Mouse (Mus musculus) heart, adult 2 months (tissue): Measurements from ENCODE around the gene Fzd7. TPM values are rescaled to one million over a fixed set of nuclear protein-coding genes. Genes with fewer than 3 reads are reported as not detected.

Experiments
- DNase-seq, 2 experiments: peaks; one replicate each; pipeline ENCODE4 v3.0.0; 2021
- H3K27ac ChIP-seq: fragments of 200-600 bp; 2 replicates; pipeline ENCODE4 v1.8.1; 2022
- H3K27me3 ChIP-seq: fragments of 200-500 bp; 2 replicates; pipeline ENCODE4 v1.6.1; 2012; ENCODE audit warnings: mild to moderate bottlenecking, low read length, inconsistent platforms, mixed read lengths; ENCODE audit not compliant: control insufficient read depth, insufficient read depth
- H3K36me3 ChIP-seq: fragments of 200-500 bp; 2 replicates; pipeline ENCODE4 v1.6.1; 2012; ENCODE audit warnings: low read length, inconsistent platforms; ENCODE audit not compliant: control insufficient read depth, insufficient read depth
- H3K4me1 ChIP-seq: fragments of 200-500 bp; 2 replicates; pipeline ENCODE4 v1.6.1; 2011; ENCODE audit warnings: low read length; ENCODE audit not compliant: control insufficient read depth, insufficient read depth
- H3K4me3 ChIP-seq: fragments of 200-600 bp; 2 replicates; pipeline ENCODE4 v1.8.1; 2022
- H3K79me2 ChIP-seq: fragments of 200-500 bp; replicated peaks from 2 replicates; pipeline ENCODE4 v1.6.1; 2012; ENCODE audit warnings: mild to moderate bottlenecking, inconsistent platforms, low read length, moderate library complexity, mixed read lengths; ENCODE audit not compliant: control insufficient read depth, insufficient read depth
- H3K9ac ChIP-seq: fragments of 200-500 bp; 2 replicates; pipeline ENCODE4 v1.6.1; 2012; ENCODE audit warnings: low read depth, mild to moderate bottlenecking, control low read depth, inconsistent platforms, low read length, mixed read lengths
- CTCF ChIP-seq: fragments of 200-600 bp; IDR thresholded peaks from 2 replicates; pipeline ENCODE4 v1.8.1; 2022; ENCODE audit warnings: antibody characterized with exemption, mild to moderate bottlenecking, moderate library complexity
- EP300 ChIP-seq: fragments of 200-500 bp; IDR thresholded peaks from 2 replicates; pipeline ENCODE4 v1.6.1; 2011; ENCODE audit warnings: low read depth, low read length, control low read depth; ENCODE audit not compliant: insufficient read depth
- POLR2A ChIP-seq: fragments of 200-500 bp; IDR thresholded peaks from 2 replicates; pipeline ENCODE4 v1.6.1; 2011; ENCODE audit warnings: mild to moderate bottlenecking, low read depth, low read length, control low read depth; ENCODE audit not compliant: insufficient read depth
- WGBS: fragments of 180-500 bp; shearing (Covaris S2); methylation state at CpG from one replicate; pipeline ENCODE4 v1.1.7; 2018; 5-methylcytosine and 5-hydroxymethylcytosine counted together
- intact Hi-C: fragments of 180-260 bp; cut with DNase I; formaldehyde crosslinking; loops from one replicate; pipeline ENCODE4 v1.15.1; 2025
- polyA plus RNA-seq: library from polyadenylated mRNA; depleted of rRNA; stranded (reverse); fragments of >200 nt; gene quantifications from 2 replicates; pipeline ENCODE4 v1.2.3, GENCODE M21; 2012
- total RNA-seq, 2 experiments: library from RNA; stranded (reverse); gene quantifications; 2 replicates each; pipeline ENCODE4 v1.2.3; 2021

The Fzd7 gene
- total and polyA plus RNA-seq, 3 experiments = 5.3 to 7.0 (median 5.8) TPM

DNA sequence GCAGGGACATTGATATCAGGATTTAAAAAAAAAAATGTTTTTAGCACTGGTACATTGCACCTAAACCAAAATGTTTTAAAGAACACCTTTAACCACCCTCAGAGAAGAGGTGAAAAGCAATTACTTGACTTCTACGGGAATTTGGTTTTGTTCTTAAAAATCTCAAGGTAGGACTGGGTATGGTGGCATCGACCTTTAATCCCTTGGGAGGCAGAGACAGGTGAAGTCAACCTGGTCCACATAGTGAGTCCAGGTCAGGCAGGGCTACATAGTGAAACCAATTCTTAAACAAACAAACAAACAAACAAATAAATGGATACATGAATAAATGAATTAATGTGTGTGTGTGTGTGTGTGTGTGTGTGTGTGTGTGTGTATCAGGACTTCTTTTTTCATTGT, 22.1 kb downstream of the Fzd7 start:
- Histone ChIP-seq H3K79me2 (no peaks in the 10 kb centered on the region), H3K9ac (no peak overlapping the region), H3K4me3 (no peak overlapping the region), H3K36me3 (no peaks in the 10 kb centered on the region), H3K27ac (no peak overlapping the region), H3K27me3 (no peaks in the 10 kb centered on the region), H3K4me1 (no peaks in the 10 kb centered on the region)
- intact Hi-C loops = no loop called here
- no peak for TF ChIP-seq EP300
- no peak for TF ChIP-seq CTCF
- no peak for DNase-seq
- WGBS = 81% methylated on average over 2 of the region's 2 CpGs

DNA sequence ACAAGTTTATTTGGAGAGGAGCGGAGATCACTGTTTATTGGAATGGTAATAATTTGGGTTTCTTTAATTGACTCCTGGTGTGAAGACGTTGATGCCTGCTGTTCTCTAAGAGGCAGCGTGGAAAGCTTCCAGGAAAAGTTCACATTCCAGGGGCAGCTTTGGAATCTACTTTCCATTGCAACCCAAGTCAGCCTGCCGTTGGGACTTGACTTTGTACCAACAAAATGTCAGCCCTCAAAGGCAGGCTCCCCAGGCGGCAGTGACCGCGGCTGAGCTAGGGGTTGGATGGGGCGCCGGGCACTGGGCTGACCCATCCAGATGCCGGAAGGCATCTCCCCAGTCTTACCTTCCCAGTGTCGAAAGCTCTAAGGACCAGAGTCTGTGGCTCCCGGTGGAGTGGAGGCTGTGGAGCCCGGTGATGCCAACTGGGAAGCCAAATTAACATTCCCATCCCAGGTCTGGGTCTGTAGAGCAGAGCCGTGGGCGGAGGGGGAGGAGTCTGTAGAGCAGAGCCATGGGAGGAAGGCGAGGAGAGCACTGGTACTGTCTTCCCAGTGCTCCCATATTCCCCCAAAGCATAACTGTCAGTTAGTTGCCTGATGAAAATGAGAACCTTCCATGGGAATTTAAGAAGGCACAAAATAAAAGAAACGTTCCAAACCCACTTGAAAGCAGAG, 26.4 kb downstream of the Fzd7 start:
- peak; percentile 20 to 33 for DNase-seq
- no peak overlapping the region for H3K9ac ChIP-seq
- no peaks in the 10 kb centered on the region for H3K27me3 ChIP-seq
- intact Hi-C loops = no loop called here
- 32% methylated on average over 17 of the region's 17 CpGs for WGBS
- no peak overlapping the region for H3K4me3 ChIP-seq
- TF ChIP-seq CTCF (no peak), POLR2A (no peak), EP300 (no peak)
- no peaks in the 10 kb centered on the region for H3K36me3 ChIP-seq
- no peak overlapping the region for H3K27ac ChIP-seq
- no peaks in the 10 kb centered on the region for H3K4me1 ChIP-seq
- no peaks in the 10 kb centered on the region for H3K79me2 ChIP-seq

GRCm38 (mm10) chr1:59511566-59512270, 29.5 kb downstream of the Fzd7 start:
- no peak overlapping the region for H3K27ac ChIP-seq
- H3K4me3 ChIP-seq = no peak overlapping the region
- peaks cover 5% of the 10 kb centered on the region for H3K4me1 ChIP-seq
- intact Hi-C loops = no loop called here
- no peak overlapping the region for H3K9ac ChIP-seq
- H3K79me2 ChIP-seq = no peaks in the 10 kb centered on the region
- TF ChIP-seq EP300 (no peak), CTCF (no peak), POLR2A (no peak)
- no peaks in the 10 kb centered on the region for H3K27me3 ChIP-seq
- WGBS = 73% methylated on average over 9 of the region's 9 CpGs
- no peak for DNase-seq
- no peaks in the 10 kb centered on the region for H3K36me3 ChIP-seq

GRCm38 (mm10) chr1:59516026-59516917, 34.0 kb downstream of the Fzd7 start, which contains the start of gene Gm973:
Gene Gm973 (plus strand): TSS chr1:59516264.
- Histone ChIP-seq H3K79me2 (no peaks in the 10 kb centered on the region), H3K4me1 (peaks cover 6% of the 10 kb centered on the region), H3K4me3 (peak within 1 kb of the TSS; percentile 26; the same call in 1 of the 2 replicates), H3K27me3 (no peaks in the 10 kb centered on the region), H3K9ac (no peak within 1 kb of the TSS), H3K36me3 (no peaks in the 10 kb centered on the region), H3K27ac (peak within 1 kb of the TSS; percentile 12; the same call in 1 of the 2 replicates)
- intact Hi-C loops = no loop called here
- TF ChIP-seq CTCF = no peak
- no peak for TF ChIP-seq EP300
- no peak for TF ChIP-seq POLR2A
- peak; percentile 53 to 64 for DNase-seq
- 15% methylated on average over 25 of the region's 25 CpGs for WGBS

DNA sequence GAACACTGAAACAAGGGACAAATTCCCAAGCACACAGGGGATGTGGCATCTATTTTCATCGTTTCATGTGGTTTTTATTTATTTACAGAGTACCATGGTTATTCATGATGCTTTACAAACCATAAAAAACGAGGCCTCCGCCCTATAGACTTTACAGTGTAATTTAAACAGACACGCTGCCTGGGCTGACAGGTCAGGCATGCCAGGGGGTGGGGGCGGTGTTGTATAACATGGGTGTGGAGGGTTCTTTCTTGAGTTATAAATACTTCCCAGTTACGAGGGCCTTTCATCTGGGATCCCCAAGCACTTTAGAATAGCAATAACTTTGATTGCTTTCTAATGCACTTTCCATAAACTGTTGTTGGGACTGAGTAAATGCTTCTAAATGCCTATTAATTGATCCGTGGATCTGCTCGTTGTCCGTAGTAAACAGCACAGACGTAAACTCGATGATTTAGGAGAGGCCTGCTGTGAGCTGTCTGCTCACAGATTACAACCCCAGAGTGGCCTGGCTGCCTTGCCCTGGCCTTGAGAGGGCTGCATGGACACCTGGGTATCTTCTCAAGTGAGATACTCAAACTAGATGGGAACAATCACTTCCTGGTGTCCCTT, 38.1 kb downstream of the Fzd7 start:
- peaks cover 5% of the 10 kb centered on the region for H3K4me1 ChIP-seq
- no peak overlapping the region for H3K9ac ChIP-seq
- no peaks in the 10 kb centered on the region for H3K36me3 ChIP-seq
- DNase-seq = no peak
- 68% methylated on average over 11 of the region's 11 CpGs for WGBS
- H3K79me2 ChIP-seq = no peaks in the 10 kb centered on the region
- no peak overlapping the region for H3K4me3 ChIP-seq
- H3K27ac ChIP-seq = no peak overlapping the region
- intact Hi-C loops = no loop called here
- H3K27me3 ChIP-seq = no peaks in the 10 kb centered on the region
- TF ChIP-seq EP300 (no peak), CTCF (no peak), POLR2A (no peak)
